Mouse (Mus musculus) testis, adult 2 months (tissue): ENCODE results near the gene Ctbp2. TPM values are rescaled to one million over a fixed set of nuclear protein-coding genes. Genes with fewer than 3 reads are reported as not detected.

Experiments
- H3K27ac ChIP-seq: fragments of 200-500 bp; 2 replicates; pipeline ENCODE4 v1.5.1; 2012; ENCODE audit warnings: low read depth, low read length; ENCODE audit not compliant: control insufficient read depth, insufficient read depth
- H3K27me3 ChIP-seq: fragments of 200-500 bp; 2 replicates; pipeline ENCODE4 v1.6.1; 2012; ENCODE audit warnings: mild to moderate bottlenecking, low read length, moderate library complexity; ENCODE audit not compliant: control insufficient read depth, insufficient read depth
- H3K36me3 ChIP-seq: fragments of 200-500 bp; 2 replicates; pipeline ENCODE4 v1.6.1; 2012; ENCODE audit warnings: mild to moderate bottlenecking, low read length; ENCODE audit not compliant: control insufficient read depth, insufficient read depth
- H3K4me1 ChIP-seq: fragments of 200-500 bp; 2 replicates; pipeline ENCODE4 v1.6.1; 2012; ENCODE audit warnings: low read length; ENCODE audit not compliant: control insufficient read depth, insufficient read depth
- H3K4me3 ChIP-seq: fragments of 200-500 bp; 2 replicates; pipeline ENCODE4 v1.5.1; 2012; ENCODE audit warnings: low read depth, mild to moderate bottlenecking, low read length, moderate library complexity, mixed read lengths; ENCODE audit not compliant: control insufficient read depth
- CTCF ChIP-seq: fragments of 200-500 bp; IDR thresholded peaks from 2 replicates; pipeline ENCODE4 v1.5.1; 2012; ENCODE audit warnings: low read depth, mild to moderate bottlenecking, inconsistent platforms, low read length, moderate library complexity; ENCODE audit not compliant: control insufficient read depth, insufficient read depth, insufficient replicate concordance
- POLR2A ChIP-seq: fragments of 200-500 bp; IDR thresholded peaks from 2 replicates; pipeline ENCODE4 v1.6.1; 2012; ENCODE audit warnings: low read depth, mild to moderate bottlenecking, inconsistent platforms, low read length, moderate library complexity; ENCODE audit not compliant: control insufficient read depth
- polyA plus RNA-seq: library from polyadenylated mRNA; depleted of rRNA; stranded (reverse); fragments of >200 nt; gene quantifications from 2 replicates; pipeline ENCODE4 v1.2.3, GENCODE M21; 2012

Gene Ctbp2
- polyA plus RNA-seq, 1 experiment = 54.9 TPM

DNA sequence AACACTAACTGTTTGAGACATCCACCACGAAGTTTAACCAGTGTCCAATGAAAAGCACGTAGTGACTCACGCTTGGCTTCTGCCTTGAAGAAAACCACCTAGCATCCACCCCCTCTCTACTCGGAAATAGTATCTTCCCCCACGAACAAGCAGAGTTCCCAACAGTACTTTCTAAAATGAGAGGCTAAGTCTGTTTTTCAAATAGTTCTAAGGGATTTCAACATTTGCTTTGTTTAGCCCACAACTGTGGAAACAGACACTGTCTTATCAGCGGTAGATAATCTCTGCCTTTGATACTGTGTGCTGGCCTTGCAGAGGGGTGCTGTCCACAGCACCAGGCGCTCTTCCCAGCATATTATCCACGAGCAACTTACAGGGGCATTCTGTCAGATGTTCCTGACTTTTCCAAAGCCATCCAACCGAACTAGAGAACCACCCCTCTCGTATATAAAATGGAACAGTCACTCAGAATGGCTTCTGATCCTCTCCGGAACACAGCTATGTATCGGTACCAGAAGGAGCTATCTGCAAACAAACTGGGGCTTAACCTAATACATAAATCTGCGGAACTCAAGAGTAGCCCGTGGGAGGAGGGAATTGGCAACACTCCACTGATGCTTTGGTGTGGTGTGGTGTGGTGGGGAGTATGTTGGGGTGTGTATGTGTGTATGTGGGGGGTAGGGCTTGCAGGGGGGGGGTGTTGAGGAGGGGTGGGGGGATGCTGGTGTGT, 111.4 kb downstream of the Ctbp2 start:
- Histone ChIP-seq H3K36me3 (no peaks in the 10 kb centered on the region), H3K4me1 (peaks cover 8% of the 10 kb centered on the region), H3K27me3 (no peaks in the 10 kb centered on the region), H3K4me3 (no peak overlapping the region), H3K27ac (no peak overlapping the region)
- TF ChIP-seq CTCF = no peak

DNA sequence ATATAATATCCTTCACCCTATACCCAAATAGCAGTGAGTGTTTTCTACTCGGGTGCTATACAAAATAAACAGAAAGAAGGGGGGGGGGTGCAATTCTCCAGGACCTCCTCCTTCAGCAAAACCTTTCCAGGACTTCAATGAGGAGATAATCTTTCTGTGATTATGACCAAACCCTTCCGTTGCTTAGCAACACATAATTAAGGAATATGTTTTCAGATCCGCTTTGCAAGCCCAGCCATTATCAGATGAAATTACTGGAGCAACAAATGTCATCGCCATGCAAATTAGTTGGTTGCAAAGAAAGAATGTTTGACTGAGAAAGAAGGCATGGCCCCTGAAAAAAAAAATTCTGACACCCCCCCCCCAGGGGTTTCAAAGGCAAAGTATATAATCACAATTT, 112.5 kb downstream of the Ctbp2 start:
- TF ChIP-seq POLR2A (no peak), CTCF (no peak)
- Histone ChIP-seq H3K36me3 (no peaks in the 10 kb centered on the region), H3K27me3 (no peaks in the 10 kb centered on the region), H3K4me3 (no peak overlapping the region), H3K4me1 (peaks cover 8% of the 10 kb centered on the region), H3K27ac (no peak overlapping the region)

GRCm38 (mm10) chr7:133011191-133011590, 113.0 kb downstream of the Ctbp2 start:
- H3K4me3 ChIP-seq = no peak overlapping the region
- H3K27ac ChIP-seq = no peak overlapping the region
- H3K4me1 ChIP-seq = peaks cover 8% of the 10 kb centered on the region
- no peaks in the 10 kb centered on the region for H3K36me3 ChIP-seq
- no peaks in the 10 kb centered on the region for H3K27me3 ChIP-seq
- no peak for TF ChIP-seq CTCF
- TF ChIP-seq POLR2A = no peak

GRCm38 (mm10) chr7:133010477-133010876, 113.7 kb downstream of the Ctbp2 start:
- no peak overlapping the region for H3K27ac ChIP-seq
- H3K4me1 ChIP-seq = peaks cover 7% of the 10 kb centered on the region
- H3K36me3 ChIP-seq = no peaks in the 10 kb centered on the region
- TF ChIP-seq POLR2A = no peak
- H3K4me3 ChIP-seq = no peak overlapping the region
- H3K27me3 ChIP-seq = no peaks in the 10 kb centered on the region

GRCm38 (mm10) chr7:133009676-133010075, 114.5 kb downstream of the Ctbp2 start:
- Histone ChIP-seq H3K27me3 (no peaks in the 10 kb centered on the region), H3K4me3 (no peak overlapping the region), H3K27ac (no peak overlapping the region), H3K36me3 (no peaks in the 10 kb centered on the region), H3K4me1 (peaks cover 1% of the 10 kb centered on the region)
- TF ChIP-seq POLR2A (no peak), CTCF (no peak)

GRCm38 (mm10) chr7:133008663-133009062, 115.5 kb downstream of the Ctbp2 start:
- no peaks in the 10 kb centered on the region; the same call in 1 of the 2 replicates for H3K4me1 ChIP-seq
- no peak for TF ChIP-seq POLR2A
- no peak for TF ChIP-seq CTCF
- H3K4me3 ChIP-seq = no peak overlapping the region
- H3K36me3 ChIP-seq = no peaks in the 10 kb centered on the region
- no peaks in the 10 kb centered on the region for H3K27me3 ChIP-seq
- H3K27ac ChIP-seq = no peak overlapping the region

- Histone ChIP-seq H3K4me1 (no peaks in the 10 kb centered on the region; the same call in 1 of the 2 replicates), H3K27me3 (no peaks in the 10 kb centered on the region)
Measured at GRCm38 (mm10) chr7:133007343-133007742, 116.8 kb downstream of the Ctbp2 start.

GRCm38 (mm10) chr7:133005772-133006171, 118.4 kb downstream of the Ctbp2 start:
- no peak overlapping the region for H3K27ac ChIP-seq

More at GRCm38 (mm10) chr7:133007343-133007742, 116.8 kb downstream of the Ctbp2 start:
- H3K36me3 ChIP-seq = no peaks in the 10 kb centered on the region
- no peak for TF ChIP-seq CTCF
- no peak overlapping the region; the same call in 1 of the 2 replicates for H3K27ac ChIP-seq
- no peak overlapping the region for H3K4me3 ChIP-seq

More at GRCm38 (mm10) chr7:133005772-133006171, 118.4 kb downstream of the Ctbp2 start:
- Histone ChIP-seq H3K4me3 (no peak overlapping the region), H3K4me1 (no peaks in the 10 kb centered on the region; the same call in 1 of the 2 replicates), H3K27me3 (no peaks in the 10 kb centered on the region), H3K36me3 (no peaks in the 10 kb centered on the region)
- no peak for TF ChIP-seq CTCF
